Mouse (Mus musculus): ENCODE data around the gene Cops7b. TPM values are rescaled to one million over a fixed set of nuclear protein-coding genes. Genes with fewer than 3 reads are reported as not detected.

Gene Cops7b
- polyA plus RNA-seq, 1 experiment from 2014 or later = 31.7 TPM

- Histone ChIP-seq H3K4me3 (replicated peaks) (no peak overlapping the region), H3K27me3 (replicated peaks) (no peaks in the 10 kb centered on the region), H3K4me2 (no peak overlapping the region), H3K9me3 (no peaks in the 10 kb centered on the region), H3K36me3 (no peaks in the 10 kb centered on the region), H3K27ac (peak overlapping the region; percentile 74), H3K9ac (no peak overlapping the region), H3K4me1 (peaks cover 12% of the 10 kb centered on the region; the same call in 1 of the 2 replicates)
- 36% methylated on average over 3 of the region's 3 CpGs for WGBS
- ATAC-seq (ENCODE audit: insufficient read depth, low FRiP score, low read depth) = no peak
These were observed 50.7 kb downstream of the Cops7b start for GRCm38 (mm10) chr1:86633434-86633833.

- no peaks in the 10 kb centered on the region for H3K27me3 ChIP-seq (replicated peaks)
- 65% methylated on average over 7 of the region's 7 CpGs for WGBS
- H3K9ac ChIP-seq = no peak overlapping the region
- H3K4me2 ChIP-seq = no peak overlapping the region
- H3K27ac ChIP-seq = peak overlapping the region; percentile 22
- no peaks in the 10 kb centered on the region for H3K36me3 ChIP-seq
- H3K9me3 ChIP-seq = no peaks in the 10 kb centered on the region
- ATAC-seq (ENCODE audit: insufficient read depth, low FRiP score, low read depth) = no peak
- peaks cover 12% of the 10 kb centered on the region; the same call in 1 of the 2 replicates for H3K4me1 ChIP-seq
- H3K4me3 ChIP-seq (replicated peaks) = no peak overlapping the region
These were observed 51.4 kb downstream of the Cops7b start for GRCm38 (mm10) chr1:86633840-86634750.

GRCm38 (mm10) chr1:86634751-86635359 lies 52.2 kb downstream of the Cops7b start:
- H3K27me3 ChIP-seq (replicated peaks) = no peaks in the 10 kb centered on the region
- WGBS = 50% methylated on average over 6 of the region's 6 CpGs
- H3K4me1 ChIP-seq = peaks cover 12% of the 10 kb centered on the region; the same call in 1 of the 2 replicates
- no peak overlapping the region for H3K4me2 ChIP-seq
- H3K36me3 ChIP-seq = no peaks in the 10 kb centered on the region
- H3K27ac ChIP-seq = no peak overlapping the region
- H3K4me3 ChIP-seq (replicated peaks) = no peak overlapping the region
- H3K9ac ChIP-seq = no peak overlapping the region
- H3K9me3 ChIP-seq = no peaks in the 10 kb centered on the region
- no peak for ATAC-seq (ENCODE audit: insufficient read depth, low FRiP score, low read depth)

- Histone ChIP-seq H3K9ac (no peak overlapping the region), H3K36me3 (no peaks in the 10 kb centered on the region), H3K4me3 (replicated peaks) (no peak overlapping the region), H3K27me3 (replicated peaks) (no peaks in the 10 kb centered on the region), H3K4me1 (no peaks in the 10 kb centered on the region), H3K9me3 (no peaks in the 10 kb centered on the region), H3K27ac (0 out of 2 replicates have a peak overlapping the region, but pooled peaks have one; percentile 5), H3K4me2 (no peak overlapping the region)
- WGBS = 52% methylated on average over 13 of the region's 13 CpGs
- peak; percentile 39; the same call in 1 of the 2 replicates for ATAC-seq (ENCODE audit: insufficient read depth, low FRiP score, low read depth)
These were observed 60.6 kb downstream of the Cops7b start for GRCm38 (mm10) chr1:86643101-86643809.

GRCm38 (mm10) chr1:86647517-86647916 lies 64.8 kb downstream of the Cops7b start:
- ATAC-seq (ENCODE audit: insufficient read depth, low FRiP score, low read depth) = no peak
- Histone ChIP-seq H3K4me3 (replicated peaks) (no peak overlapping the region), H3K9me3 (no peaks in the 10 kb centered on the region), H3K36me3 (no peaks in the 10 kb centered on the region), H3K27ac (no peak overlapping the region), H3K9ac (no peak overlapping the region), H3K27me3 (replicated peaks) (no peaks in the 10 kb centered on the region), H3K4me1 (no peaks in the 10 kb centered on the region), H3K4me2 (no peak overlapping the region)
- WGBS = 42% methylated on average over 2 of the region's 2 CpGs

GRCm38 (mm10) chr1:86650272-86650671 lies 67.6 kb downstream of the Cops7b start:
- 15% methylated on average over 6 of the region's 6 CpGs for WGBS
- no peak for ATAC-seq (ENCODE audit: insufficient read depth, low FRiP score, low read depth)

GRCm38 (mm10) chr1:86652675-86653074 lies 70.0 kb downstream of the Cops7b start:
- no peak overlapping the region for H3K4me3 ChIP-seq (replicated peaks)
- WGBS = 52% methylated on average over 4 of the region's 4 CpGs
- no peaks in the 10 kb centered on the region for H3K9me3 ChIP-seq
- H3K36me3 ChIP-seq = no peaks in the 10 kb centered on the region
- no peaks in the 10 kb centered on the region for H3K27me3 ChIP-seq (replicated peaks)
- no peak overlapping the region for H3K4me2 ChIP-seq
- H3K4me1 ChIP-seq = no peaks in the 10 kb centered on the region
- no peak overlapping the region for H3K27ac ChIP-seq
- no peak overlapping the region for H3K9ac ChIP-seq
- no peak for ATAC-seq (ENCODE audit: insufficient read depth, low FRiP score, low read depth)

More at GRCm38 (mm10) chr1:86650272-86650671, 67.6 kb downstream of the Cops7b start:
- no peaks in the 10 kb centered on the region for H3K9me3 ChIP-seq
- H3K27ac ChIP-seq = no peak overlapping the region
- no peak overlapping the region for H3K4me3 ChIP-seq (replicated peaks)
- no peak overlapping the region for H3K9ac ChIP-seq
- H3K36me3 ChIP-seq = no peaks in the 10 kb centered on the region
- H3K4me2 ChIP-seq = no peak overlapping the region
- no peaks in the 10 kb centered on the region for H3K27me3 ChIP-seq (replicated peaks)
- no peaks in the 10 kb centered on the region for H3K4me1 ChIP-seq

GRCm38 (mm10) chr1:86657071-86657470 lies 74.4 kb downstream of the Cops7b start:
- Histone ChIP-seq H3K27ac (no peak overlapping the region), H3K4me1 (no peaks in the 10 kb centered on the region), H3K9ac (no peak overlapping the region), H3K36me3 (no peaks in the 10 kb centered on the region), H3K27me3 (replicated peaks) (no peaks in the 10 kb centered on the region), H3K9me3 (no peaks in the 10 kb centered on the region), H3K4me3 (replicated peaks) (no peak overlapping the region), H3K4me2 (no peak overlapping the region)
- WGBS = 67% methylated on average over 5 of the region's 5 CpGs
- no peak for ATAC-seq (ENCODE audit: insufficient read depth, low FRiP score, low read depth)

Small RNA genes within 50 kb of the gene (microRNA-seq; reads per million reads assigned to microRNA genes)
- not detected for gene Gm22955

Other genes starting within 250 kb of the Cops7b start
- gene Ncl, start 223.5 kb upstream of the Cops7b start, polyA plus RNA-seq (2015; fragmentation: Nextera tagmentation; extraction: Ambion mirVana) = 368 and 423 TPM in 2 replicates
- gene Nmur1, start 156.7 kb upstream of the Cops7b start, polyA plus RNA-seq (2015; fragmentation: Nextera tagmentation; extraction: Ambion mirVana) = not detected in 2 replicates
- gene Tex44, start 156.6 kb upstream of the Cops7b start, polyA plus RNA-seq (2015; fragmentation: Nextera tagmentation; extraction: Ambion mirVana) = not detected in 2 replicates
- gene Ptma, start 56.2 kb upstream of the Cops7b start, polyA plus RNA-seq (2015; fragmentation: Nextera tagmentation; extraction: Ambion mirVana) = 2,449 and 2,521 TPM in 2 replicates
- gene Pde6d, start 275 bp upstream of the Cops7b start, polyA plus RNA-seq (2015; fragmentation: Nextera tagmentation; extraction: Ambion mirVana) = 53.7 and 59.4 TPM in 2 replicates
- 2.5 and 3.0 TPM in 2 replicates for gene Nppc, start 87.7 kb downstream of the Cops7b start, polyA plus RNA-seq (2015; fragmentation: Nextera tagmentation; extraction: Ambion mirVana)
- 18.9 and 22.7 TPM in 2 replicates for gene Dis3l2, start 120.9 kb downstream of the Cops7b start, polyA plus RNA-seq (2015; fragmentation: Nextera tagmentation; extraction: Ambion mirVana)